Mouse (Mus musculus) ES-E14 (cell line): ENCODE data around the gene Fam131c. TPM values are rescaled to one million over a fixed set of nuclear protein-coding genes. Genes with fewer than 3 reads are reported as not detected.
A peak's percentile ranks its signal among the peaks of the same experiment; 100 is the strongest.

Experiments used
- DNase-seq: peaks from one replicate; pipeline ENCODE4 v3.0.0-alpha.2; 2013; ENCODE audit warnings: low read depth, low spot score
- H3K27ac ChIP-seq: 2 replicates; pipeline ENCODE4 v1.5.1; 2012; ENCODE audit warnings: low read depth, mild to moderate bottlenecking, low read length, moderate library complexity, mixed read lengths; ENCODE audit not compliant: poor library complexity, insufficient read depth, severe bottlenecking
- H3K36me3 ChIP-seq: 2 replicates; pipeline ENCODE4 v1.6.1; 2012; ENCODE audit warnings: mild to moderate bottlenecking, low read length, moderate library complexity, mixed read lengths; ENCODE audit not compliant: control insufficient read depth, poor library complexity, insufficient read depth, severe bottlenecking
- H3K4me1 ChIP-seq, 2 experiments: fragments of 150-350 bp in 1 of 2; sonication (generic) in 1 of 2; 2 replicates each; pipeline ENCODE4 v1.6.1; 2012; ENCODE audit warnings: low read length in 2 of 2, mild to moderate bottlenecking in 1 of 2, mixed read lengths in 1 of 2; ENCODE audit not compliant: control insufficient read depth in 2 of 2, insufficient read depth in 2 of 2, poor library complexity in 1 of 2
- H3K4me3 ChIP-seq, 2 experiments: fragments of 150-350 bp in 1 of 2; sonication (generic) in 1 of 2; 2 replicates each; pipeline ENCODE4 v1.5.1; 2012; ENCODE audit warnings: low read length in 2 of 2, low read depth in 1 of 2, mild to moderate bottlenecking in 1 of 2, mixed read lengths in 1 of 2; ENCODE audit not compliant: insufficient read depth in 1 of 2, poor library complexity in 1 of 2, severe bottlenecking in 1 of 2
- H3K9ac ChIP-seq: 2 replicates; pipeline ENCODE4 v1.6.1; 2012; ENCODE audit warnings: low read depth, mild to moderate bottlenecking, low read length, mixed read lengths; ENCODE audit not compliant: poor library complexity, insufficient read depth, severe bottlenecking
- H3K9me3 ChIP-seq: fragments of 150-350 bp; sonication (generic); 2 replicates; pipeline ENCODE4 v1.6.1; 2012; ENCODE audit warnings: low read depth, mild to moderate bottlenecking, low read length; ENCODE audit not compliant: control insufficient read depth, insufficient read depth
- CHD2 ChIP-seq: IDR thresholded peaks from 2 replicates; pipeline ENCODE4 v1.6.1; 2014; ENCODE audit warnings: mild to moderate bottlenecking, low read depth, low read length, inconsistent platforms
- HCFC1 ChIP-seq: IDR thresholded peaks from 2 replicates; pipeline ENCODE4 v1.6.1; 2012; ENCODE audit warnings: low read length, inconsistent platforms, borderline replicate concordance; ENCODE audit not compliant: insufficient read depth
- MAFK ChIP-seq: IDR thresholded peaks from 2 replicates; pipeline ENCODE4 v1.6.1; 2014; ENCODE audit warnings: mild to moderate bottlenecking, low read depth, low read length, inconsistent platforms; ENCODE audit not compliant: insufficient read depth
- ZC3H11A ChIP-seq: IDR thresholded peaks from 2 replicates; pipeline ENCODE4 v1.6.1; 2012; ENCODE audit warnings: low read depth, mild to moderate bottlenecking, inconsistent platforms, low read length, borderline replicate concordance
- ZNF384 ChIP-seq: IDR thresholded peaks from 2 replicates; pipeline ENCODE4 v1.6.1; 2012; ENCODE audit warnings: low read depth, low read length, inconsistent platforms
- in situ Hi-C, 2 experiments: fragments of 600-800 bp; cut with MboI; formaldehyde crosslinking; loops; one replicate each; pipeline ENCODE4 v1.15.1; 2025; ENCODE audit warnings: low sequenced_read_pairs in 2 of 2, inconsistent platforms in 1 of 2; ENCODE audit not compliant: unreplicated experiment in 2 of 2
- total RNA-seq: library from RNA; depleted of rRNA; stranded (reverse); fragments of 300-350 nt; gene quantifications from 2 replicates; pipeline ENCODE4 v1.2.3, GENCODE M21; 2012

The Fam131c gene
- total RNA-seq, 1 experiment: 2.3 TPM

- in situ Hi-C loops: no loop called here
- Histone ChIP-seq H3K9ac (no peak overlapping the region), H3K4me1 (peaks cover 1 to 13% of the 10 kb centered on the region in 2 experiments; a peak in 3 of 4 replicates), H3K9me3 (no peaks in the 10 kb centered on the region), H3K36me3 (no peaks in the 10 kb centered on the region), H3K27ac (no peak overlapping the region), H3K4me3 (no peak overlapping the region)
- no peak for TF ChIP-seq ZNF384
- TF ChIP-seq ZC3H11A: peak; percentile 51; the same call in 1 of the 2 replicates
- DNase-seq: peak; percentile 66
Observed at GRCm38 (mm10) chr4:141387093-141387784, 19.2 kb downstream of the Fam131c start.

DNA sequence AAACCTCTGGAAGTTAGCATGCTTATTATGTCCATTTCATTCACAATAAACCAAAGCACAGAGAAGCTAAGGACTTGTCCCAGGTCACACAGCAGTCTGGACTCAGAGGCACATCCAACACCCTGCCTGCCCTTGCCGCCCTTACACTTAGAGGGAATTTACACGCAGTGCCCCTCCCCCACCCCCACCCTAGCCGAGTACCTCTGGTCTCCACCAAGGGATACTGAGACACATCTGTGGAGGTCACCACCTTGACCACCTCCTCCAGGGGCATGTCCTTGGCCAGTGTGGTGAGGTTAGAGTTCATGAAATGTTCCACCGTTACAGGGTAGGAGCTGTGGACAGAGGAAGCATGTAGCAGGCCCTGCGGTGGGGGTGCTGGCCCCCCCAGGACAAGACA lies 19.9 kb downstream of the Fam131c start:
- in situ Hi-C loops: no loop called here

GRCm38 (mm10) chr4:141389366-141390150 lies 21.5 kb downstream of the Fam131c start:
- in situ Hi-C loops: no loop called here
- H3K9ac ChIP-seq: no peak overlapping the region
- H3K27ac ChIP-seq: no peak overlapping the region
- no peak for DNase-seq
- H3K9me3 ChIP-seq: no peaks in the 10 kb centered on the region
- peak overlapping the region; percentile 0 to 39; a peak in 2 of 4 replicates for H3K4me3 ChIP-seq
- no peaks in the 10 kb centered on the region for H3K36me3 ChIP-seq
- H3K4me1 ChIP-seq: peaks cover 0 to 9% of the 10 kb centered on the region in 2 experiments; a peak in 2 of 4 replicates
- TF ChIP-seq CHD2 (no peak), ZNF384 (no peak), ZC3H11A (no peak), HCFC1 (no peak), MAFK (no peak)

More for the DNA sequence above, 19.9 kb downstream of the Fam131c start:
- Histone ChIP-seq H3K27ac (no peak overlapping the region), H3K4me3 (no peak overlapping the region), H3K9ac (no peak overlapping the region), H3K9me3 (no peaks in the 10 kb centered on the region), H3K4me1 (peaks cover under 1 to 8% of the 10 kb centered on the region in 2 experiments; a peak in 3 of 4 replicates), H3K36me3 (no peaks in the 10 kb centered on the region)
- no peak for TF ChIP-seq MAFK
- no peak for TF ChIP-seq ZC3H11A
- no peak for DNase-seq

DNA sequence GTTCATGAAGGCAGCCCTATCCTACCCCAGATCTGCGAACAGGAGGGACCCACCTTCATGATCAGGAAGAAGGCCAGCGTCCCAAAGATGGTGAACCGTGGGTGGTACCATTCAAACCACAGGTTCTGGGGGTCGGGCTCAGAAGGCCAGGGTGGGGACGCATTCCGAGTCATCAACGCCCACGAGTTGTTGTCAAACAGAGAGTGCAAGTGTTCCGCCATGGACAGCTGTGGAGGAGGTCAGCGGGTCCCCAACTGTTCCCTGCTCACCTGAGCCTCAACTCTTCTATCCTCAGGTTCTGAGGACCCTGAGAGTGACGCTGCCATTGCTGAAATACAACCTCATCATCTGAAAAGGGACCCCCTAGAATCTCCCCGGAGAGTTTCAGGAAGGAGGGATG lies 23.3 kb downstream of the Fam131c start:
- TF ChIP-seq ZC3H11A: no peak
- no peak for TF ChIP-seq CHD2
- TF ChIP-seq MAFK: no peak
- TF ChIP-seq HCFC1: no peak
- TF ChIP-seq ZNF384: no peak
- no peaks in the 10 kb centered on the region for H3K9me3 ChIP-seq
- no peak for DNase-seq
- in situ Hi-C loops: no loop called here
- H3K4me3 ChIP-seq: no peak overlapping the region
- no peak overlapping the region for H3K27ac ChIP-seq
- peaks cover 0 to 13% of the 10 kb centered on the region in 2 experiments; a peak in 2 of 4 replicates for H3K4me1 ChIP-seq
- no peak overlapping the region for H3K9ac ChIP-seq
- no peaks in the 10 kb centered on the region for H3K36me3 ChIP-seq
